Mouse (Mus musculus) v-Abl transformed pro-B cells (cell line): Measurements from ENCODE around the gene Rtn4rl1.

Experiments
- in situ Hi-C, 2 experiments: fragments of 400-800 bp; cut with MboI; formaldehyde crosslinking; loops; one replicate each; pipeline ENCODE4 v1.15.1; 2025; ENCODE audit not compliant: unreplicated experiment in 2 of 2

Rtn4rl1 gene

GRCm38 (mm10) chr11:75183917-75184570 is 9.5 kb upstream of the Rtn4rl1 start:
- in situ Hi-C loops = loop anchor here (5.0 to 25.0 kb wide), 3 partner anchors 218 to 391 kb away; partner anchors contain the start of gene Prpf8 (in 1 of the 2)

- in situ Hi-C loops = loop anchor here (5.0 to 25.0 kb wide), 3 partner anchors 218 to 390 kb away; partner anchors contain the start of gene Prpf8 (in 1 of the 2)
Measured at GRCm38 (mm10) chr11:75184573-75184972, 9.0 kb upstream of the Rtn4rl1 start.

DNA sequence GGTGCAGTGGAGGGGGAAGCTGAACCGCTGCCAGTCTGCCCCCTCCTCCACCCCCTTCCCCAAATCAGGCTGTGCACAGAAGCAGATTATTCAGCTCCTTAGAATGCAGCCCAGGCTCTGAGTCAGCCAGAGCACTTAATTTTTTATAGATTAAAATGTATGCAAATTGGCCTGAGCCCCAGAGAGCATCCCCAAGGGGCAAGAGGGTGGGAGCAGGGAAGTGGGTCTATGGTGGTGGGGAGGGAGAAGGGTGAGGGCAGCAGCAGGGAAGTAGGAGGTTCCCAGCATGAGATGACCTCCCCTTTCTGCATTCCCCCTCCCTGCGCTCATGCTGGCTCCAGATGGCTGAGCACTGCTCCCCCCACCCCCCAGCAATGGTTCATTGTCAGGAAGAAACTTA is 8.6 kb upstream of the Rtn4rl1 start:
- in situ Hi-C loops = loop anchor here (5.0 to 25.0 kb wide), 3 partner anchors 217 to 390 kb away; partner anchors contain the start of gene Prpf8 (in 1 of the 2)

DNA sequence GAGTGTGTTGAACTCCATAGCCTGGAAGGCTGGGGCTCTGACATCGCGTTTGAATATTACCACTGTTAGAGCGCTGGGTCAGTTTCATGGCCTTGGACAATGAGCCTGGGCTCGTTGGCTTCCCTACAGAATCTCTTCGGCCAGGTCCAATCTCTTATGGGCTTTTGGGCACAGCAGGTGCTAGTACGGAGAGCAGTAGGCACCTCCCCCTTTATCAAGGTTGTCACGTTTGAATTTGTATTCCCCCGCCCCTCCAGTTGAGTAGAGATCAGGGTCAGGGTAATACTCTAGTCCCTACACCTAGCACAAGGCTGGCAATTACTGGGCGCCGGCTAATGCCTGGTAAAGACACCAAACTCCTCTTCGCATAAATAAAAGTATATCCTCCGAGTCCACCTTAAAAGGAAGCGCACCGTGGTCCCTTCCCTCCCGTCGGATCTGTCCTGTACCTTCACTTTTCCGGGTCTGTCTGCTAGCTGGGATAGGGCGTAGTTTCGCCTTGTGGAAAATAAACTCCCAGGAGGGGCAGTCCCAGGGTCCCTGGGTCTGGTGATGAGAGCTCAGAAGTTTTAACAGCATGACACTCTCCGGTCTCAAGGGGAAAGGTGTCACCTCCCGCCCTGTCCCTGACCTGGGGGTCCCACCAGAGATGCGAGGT is 3.7 kb upstream of the Rtn4rl1 start:
- in situ Hi-C loops = loop anchor here (5.0 to 25.0 kb wide), 5 partner anchors 37 to 385 kb away; partner anchors contain the start of gene Prpf8 (in 1 of the 2)

DNA sequence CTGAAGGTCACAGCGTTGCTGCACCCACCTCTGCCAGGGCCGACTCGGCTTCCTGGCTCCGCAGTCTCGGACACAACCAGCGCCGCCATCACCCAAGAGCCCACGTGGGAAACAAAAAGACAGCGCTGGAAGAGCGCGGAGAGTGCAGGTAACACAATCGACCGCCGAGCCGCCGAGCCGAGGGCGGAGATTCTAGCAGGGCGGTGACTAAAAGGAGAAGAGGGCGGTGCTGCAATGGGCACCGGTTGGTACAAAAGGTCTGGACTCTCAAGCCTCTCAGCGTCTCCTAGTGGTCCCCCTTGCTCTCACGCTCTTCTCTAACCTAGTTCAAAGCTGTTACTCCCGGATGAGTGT is 3.2 kb upstream of the Rtn4rl1 start:
- in situ Hi-C loops = loop anchor here (5.0 to 25.0 kb wide), 4 partner anchors 37 to 297 kb away; partner anchors contain the start of gene Prpf8 (in 1 of the 2)

GRCm38 (mm10) chr11:75190905-75191441 is 2.6 kb upstream of the Rtn4rl1 start, which contains the start of gene Dph1:
TSS of gene Dph1 (minus strand) at chr11:75191241.
- in situ Hi-C loops = loop anchor here (5.0 to 25.0 kb wide), 4 partner anchors 36 to 296 kb away; partner anchors contain the start of gene Prpf8 (in 1 of the 2)

DNA sequence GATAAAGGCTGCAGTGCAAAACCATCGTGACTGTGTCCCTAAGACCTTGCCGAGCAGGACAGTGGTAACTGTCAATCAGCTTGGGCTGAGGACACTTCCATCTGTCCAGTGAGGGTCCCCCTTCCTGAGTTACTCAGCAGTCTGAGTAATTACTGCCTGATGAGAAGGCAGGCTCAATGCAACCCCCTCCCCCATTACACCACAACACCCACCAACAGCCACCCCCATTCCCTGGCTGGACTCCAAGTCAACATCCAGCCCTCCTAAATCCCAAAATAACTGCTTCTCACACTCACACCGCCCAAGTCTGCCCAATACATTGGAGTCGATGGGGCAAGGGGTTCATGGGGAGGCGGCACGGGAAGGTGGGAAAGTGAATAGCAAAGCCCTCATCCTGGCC is 1.7 kb upstream of the Rtn4rl1 start:
- in situ Hi-C loops = loop anchor here (5.0 to 25.0 kb wide), 4 partner anchors 35 to 295 kb away; partner anchors contain the start of gene Prpf8 (in 1 of the 2)

GRCm38 (mm10) chr11:75192336-75193214 is 1.0 kb upstream of the Rtn4rl1 start:
- in situ Hi-C loops = loop anchor here (5.0 to 25.0 kb wide), 4 partner anchors 35 to 295 kb away; partner anchors contain the start of gene Prpf8 (in 1 of the 2)

GRCm38 (mm10) chr11:75194121-75194849 is 702 bp downstream of the Rtn4rl1 start:
- in situ Hi-C loops = loop anchor here (5.0 to 25.0 kb wide), 4 partner anchors 33 to 293 kb away; partner anchors contain the start of gene Prpf8 (in 1 of the 2)

- in situ Hi-C loops = loop anchor here (5.0 to 25.0 kb wide), 4 partner anchors 32 to 292 kb away; partner anchors contain the start of gene Prpf8 (in 1 of the 2)
Measured at GRCm38 (mm10) chr11:75194850-75195461, 1.4 kb downstream of the Rtn4rl1 start.

DNA sequence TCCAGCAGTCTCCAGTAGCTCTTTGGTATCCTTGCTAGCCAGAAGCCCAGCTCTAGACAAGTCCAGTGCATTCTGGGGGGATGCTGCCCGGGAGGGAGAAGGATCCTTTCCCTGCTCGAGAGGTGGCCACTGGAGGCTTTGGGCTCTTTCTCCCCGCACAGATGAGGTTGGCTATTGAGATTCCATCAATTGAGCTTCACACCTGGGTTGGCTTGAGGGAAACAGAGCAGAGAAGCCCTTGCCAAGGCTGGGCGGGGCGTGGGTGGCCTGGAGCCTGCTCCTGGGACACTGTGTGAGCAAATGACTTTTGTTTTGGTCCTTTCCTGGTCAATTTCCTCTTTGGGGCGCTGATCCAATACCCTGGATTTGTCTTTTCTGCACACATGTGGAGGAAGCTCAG is 2.5 kb downstream of the Rtn4rl1 start:
- in situ Hi-C loops = loop anchor here in 1 of 2 experiments (10.0 to 25.0 kb wide), 2 partner anchors 189 to 291 kb away; partner anchors contain the start of gene Prpf8

GRCm38 (mm10) chr11:75197956-75198355 is 4.4 kb downstream of the Rtn4rl1 start:
- in situ Hi-C loops = loop anchor here in 1 of 2 experiments (10.0 to 25.0 kb wide), 2 partner anchors 187 to 289 kb away; partner anchors contain the start of gene Prpf8

- in situ Hi-C loops = loop anchor here in 1 of 2 experiments (10.0 to 25.0 kb wide), 2 partner anchors 186 to 289 kb away; partner anchors contain the start of gene Prpf8
Measured at GRCm38 (mm10) chr11:75198792-75199191, 5.2 kb downstream of the Rtn4rl1 start.

- in situ Hi-C loops = loop anchor here in 1 of 2 experiments (10.0 to 25.0 kb wide), 2 partner anchors 185 to 287 kb away; partner anchors contain the start of gene Prpf8
Measured at GRCm38 (mm10) chr11:75199951-75200350, 6.4 kb downstream of the Rtn4rl1 start.

DNA sequence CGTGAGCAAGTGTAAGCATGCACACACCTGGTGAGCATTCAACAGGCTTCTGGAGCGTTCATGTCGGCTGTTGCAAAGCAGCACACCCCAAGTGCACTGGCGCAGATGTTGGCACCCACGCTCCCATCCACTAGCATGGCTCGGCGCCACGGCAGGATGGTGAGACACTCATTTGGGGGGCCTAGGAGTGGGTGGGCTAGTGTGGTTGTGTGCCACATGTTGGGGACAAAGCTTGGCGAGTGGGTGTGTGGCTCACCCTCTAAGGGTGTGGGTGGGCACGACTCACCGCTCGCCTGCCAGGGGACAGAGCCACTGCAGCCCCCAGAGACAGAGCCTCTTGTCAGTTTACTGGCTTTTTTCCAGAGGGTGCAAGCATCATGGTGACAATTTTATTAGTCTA is 7.4 kb downstream of the Rtn4rl1 start:
- in situ Hi-C loops = no loop called here

- in situ Hi-C loops = no loop called here
Measured at GRCm38 (mm10) chr11:75201721-75202120, 8.1 kb downstream of the Rtn4rl1 start.

DNA sequence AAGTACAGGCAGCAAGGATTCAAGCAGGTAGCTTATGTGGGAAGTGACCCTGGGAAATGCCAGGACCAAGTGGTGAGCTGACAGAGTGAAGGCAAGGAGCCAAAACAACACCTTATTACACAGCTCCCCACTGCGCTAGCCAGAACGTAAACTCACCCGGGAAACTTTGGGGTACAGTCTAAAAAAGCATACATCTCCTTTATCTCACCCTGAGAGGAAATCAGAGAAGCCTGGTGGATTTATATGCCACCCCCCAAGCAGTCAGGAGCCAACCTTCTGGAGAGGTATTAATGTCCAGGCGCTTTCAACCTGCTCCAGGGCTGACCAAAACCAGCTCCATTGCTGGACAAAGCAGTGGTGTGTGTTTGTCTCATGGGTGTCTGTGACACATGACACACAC is 10.3 kb downstream of the Rtn4rl1 start:
- in situ Hi-C loops = no loop called here

DNA sequence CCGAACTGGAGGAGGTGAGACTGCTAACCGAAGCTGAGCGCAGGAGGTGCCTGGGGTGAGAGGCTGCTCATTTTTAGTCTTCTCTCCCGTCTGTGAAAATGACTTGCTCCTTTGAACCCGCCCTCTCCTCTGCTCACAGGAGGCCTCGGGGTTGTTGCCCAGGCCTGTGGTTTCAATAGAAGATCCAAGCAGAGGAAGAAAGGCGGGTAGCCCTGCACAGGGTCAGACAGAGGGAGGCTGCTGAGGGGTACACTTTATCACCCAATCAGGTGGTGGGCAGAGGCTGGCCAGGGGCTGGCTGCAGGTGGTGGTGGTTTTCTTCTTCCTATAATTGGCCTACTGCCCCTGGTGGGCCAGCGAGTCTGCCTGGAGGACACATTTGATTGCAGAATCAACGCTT is 10.9 kb downstream of the Rtn4rl1 start:
- in situ Hi-C loops = no loop called here
